Mouse (Mus musculus) kidney, embryonic 16.5 days (tissue): ENCODE results near the gene Apba1. TPM values are rescaled to one million over a fixed set of nuclear protein-coding genes. Genes with fewer than 3 reads are reported as not detected.

ENCODE experiments used
- ATAC-seq: fragments of 200-750 bp; cut with Nextera tagmentation; 2 replicates; pipeline ENCODE4 v1.8.0; 2017; ENCODE audit warnings: moderate TSS enrichment; ENCODE audit not compliant: low FRiP score, low TSS enrichment
- H3K27ac ChIP-seq: fragments of 300-500 bp; sonication (generic); 2 replicates; pipeline ENCODE4 v1.5.1; 2014; ENCODE audit warnings: low read length
- H3K27me3 ChIP-seq: fragments of 300-500 bp; sonication (generic); 2 replicates; pipeline ENCODE4 v1.6.1; 2014; ENCODE audit warnings: low read length, control low read depth, mixed read lengths; ENCODE audit not compliant: insufficient read depth
- H3K36me3 ChIP-seq: fragments of 300-500 bp; sonication (generic); 2 replicates; pipeline ENCODE4 v1.6.1; 2014; ENCODE audit warnings: low read length, control low read depth, mixed read lengths; ENCODE audit not compliant: insufficient read depth
- H3K4me1 ChIP-seq: fragments of 300-500 bp; sonication (generic); 2 replicates; pipeline ENCODE4 v1.6.1; 2014; ENCODE audit warnings: low read length, control low read depth, mixed read lengths; ENCODE audit not compliant: insufficient read depth
- H3K4me2 ChIP-seq: fragments of 300-500 bp; sonication (generic); replicated peaks from 2 replicates; pipeline ENCODE4 v1.6.1; 2014; ENCODE audit warnings: low read depth, low read length
- H3K4me3 ChIP-seq: fragments of 300-500 bp; sonication (generic); 2 replicates; pipeline ENCODE4 v1.5.1; 2014; ENCODE audit warnings: mild to moderate bottlenecking, low read length
- H3K9ac ChIP-seq: fragments of 300-500 bp; sonication (generic); replicated peaks from 2 replicates; pipeline ENCODE4 v1.6.1; 2014; ENCODE audit warnings: low read length
- H3K9me3 ChIP-seq: fragments of 300-500 bp; sonication (generic); 2 replicates; pipeline ENCODE4 v1.6.1; 2016; ENCODE audit warnings: low read length, control low read depth
- WGBS: fragments of 180-500 bp; shearing (Covaris S2); extraction: QIAGEN DNeasy Blood & Tissue Kit; methylation state at CpG from one replicate; pipeline ENCODE4 v1.1.7; 2014; 5-methylcytosine and 5-hydroxymethylcytosine counted together
- polyA plus RNA-seq: library from polyadenylated mRNA; unstranded; fragments of >200 nt; fragmentation: Nextera tagmentation; extraction: Ambion mirVana; gene quantifications from 2 replicates; pipeline ENCODE4 v1.2.1, GENCODE M21; 2015

Apba1 gene
- 0.91 and 1.1 TPM in 2 replicates for polyA plus RNA-seq

- Histone ChIP-seq H3K9me3 (no peaks in the 10 kb centered on the region), H3K36me3 (no peaks in the 10 kb centered on the region), H3K4me2 (peak within 1 kb of the TSS; percentile 88), H3K27me3 (peaks cover 11% of the 10 kb centered on the region), H3K9ac (peak within 1 kb of the TSS; percentile 78), H3K4me3 (peak within 1 kb of the TSS; percentile 76), H3K27ac (peak within 1 kb of the TSS; percentile 73), H3K4me1 (peaks cover 9% of the 10 kb centered on the region; the same call in 1 of the 2 replicates)
- under 1% methylated on average over 49 of the region's 98 CpGs for WGBS
- peak; percentile 85 for ATAC-seq
Observed at GRCm38 (mm10) chr19:23758554-23759321, at the start of gene Apba1. Apba1 (plus strand) TSS chr19:23758887.

GRCm38 (mm10) chr19:23746506-23746905, 12.2 kb upstream of the Apba1 start:
- ATAC-seq = no peak
- Histone ChIP-seq H3K36me3 (no peaks in the 10 kb centered on the region), H3K4me3 (no peak overlapping the region), H3K9me3 (no peaks in the 10 kb centered on the region), H3K4me1 (no peaks in the 10 kb centered on the region), H3K4me2 (no peak overlapping the region), H3K27me3 (no peaks in the 10 kb centered on the region), H3K9ac (no peak overlapping the region), H3K27ac (no peak overlapping the region)
- 72% methylated on average over 3 of the region's 3 CpGs for WGBS

- no peak for ATAC-seq
- H3K4me2 ChIP-seq = no peak overlapping the region; the same call in 1 of the 2 replicates
- no peaks in the 10 kb centered on the region for H3K36me3 ChIP-seq
- H3K4me1 ChIP-seq = peaks cover 9% of the 10 kb centered on the region; the same call in 1 of the 2 replicates
- H3K27me3 ChIP-seq = peaks cover 11% of the 10 kb centered on the region
- 16% methylated on average over 7 of the region's 7 CpGs for WGBS
- no peak overlapping the region for H3K27ac ChIP-seq
- no peaks in the 10 kb centered on the region for H3K9me3 ChIP-seq
- H3K9ac ChIP-seq = no peak overlapping the region
- H3K4me3 ChIP-seq = no peak overlapping the region
Observed at GRCm38 (mm10) chr19:23757011-23757410, 1.7 kb upstream of the Apba1 start.

DNA sequence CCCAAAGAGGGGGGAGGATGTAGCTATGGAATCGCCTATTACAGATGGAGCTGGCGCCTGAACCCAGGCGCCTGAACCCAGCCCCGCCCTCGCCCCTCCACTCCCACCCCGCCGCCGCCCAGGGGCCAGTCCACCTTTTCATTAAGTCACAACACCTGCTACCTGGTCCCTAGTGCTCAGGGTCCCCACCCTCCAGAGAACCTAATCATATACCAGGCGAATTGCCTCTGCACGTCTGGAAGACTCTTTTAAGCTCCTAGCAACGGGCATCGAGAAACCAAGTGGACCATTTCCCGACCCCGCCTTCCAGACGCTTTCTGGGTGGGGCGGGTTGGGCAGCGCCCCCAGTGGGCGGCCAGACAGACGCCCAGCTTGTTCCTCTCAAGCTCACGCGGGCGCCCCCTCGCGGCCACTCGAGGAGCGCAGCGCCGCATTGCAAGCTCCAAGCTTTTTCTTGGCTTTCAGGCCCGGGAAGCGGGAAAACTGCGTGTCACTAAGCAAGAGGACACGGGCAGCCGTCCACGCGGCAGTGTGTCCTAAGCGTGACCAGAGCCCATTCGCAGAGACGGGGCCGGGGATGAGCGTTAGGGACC, 630 bp upstream of the Apba1 start:
- WGBS = under 1% methylated on average over 40 of the region's 40 CpGs
- H3K4me3 ChIP-seq = peak overlapping the region; percentile 76
- peaks cover 9% of the 10 kb centered on the region; the same call in 1 of the 2 replicates for H3K4me1 ChIP-seq

GRCm38 (mm10) chr19:23759322-23759945, 747 bp downstream of the Apba1 start:
- Histone ChIP-seq H3K27me3 (peaks cover 11% of the 10 kb centered on the region), H3K36me3 (no peaks in the 10 kb centered on the region), H3K27ac (no peak overlapping the region), H3K9ac (peak overlapping the region; percentile 78), H3K4me3 (peak overlapping the region; percentile 76), H3K4me1 (peaks cover 9% of the 10 kb centered on the region; the same call in 1 of the 2 replicates), H3K9me3 (no peaks in the 10 kb centered on the region), H3K4me2 (peak overlapping the region; percentile 88)
- peak; percentile 36; the same call in 1 of the 2 replicates for ATAC-seq
- WGBS = under 1% methylated on average over 17 of the region's 17 CpGs

More for the DNA sequence above, 630 bp upstream of the Apba1 start:
- Histone ChIP-seq H3K4me2 (peak overlapping the region; percentile 88), H3K36me3 (no peaks in the 10 kb centered on the region), H3K9ac (peak overlapping the region; percentile 78), H3K27ac (peak overlapping the region; percentile 73), H3K27me3 (peaks cover 11% of the 10 kb centered on the region), H3K9me3 (no peaks in the 10 kb centered on the region)
- peak; percentile 82 for ATAC-seq

DNA sequence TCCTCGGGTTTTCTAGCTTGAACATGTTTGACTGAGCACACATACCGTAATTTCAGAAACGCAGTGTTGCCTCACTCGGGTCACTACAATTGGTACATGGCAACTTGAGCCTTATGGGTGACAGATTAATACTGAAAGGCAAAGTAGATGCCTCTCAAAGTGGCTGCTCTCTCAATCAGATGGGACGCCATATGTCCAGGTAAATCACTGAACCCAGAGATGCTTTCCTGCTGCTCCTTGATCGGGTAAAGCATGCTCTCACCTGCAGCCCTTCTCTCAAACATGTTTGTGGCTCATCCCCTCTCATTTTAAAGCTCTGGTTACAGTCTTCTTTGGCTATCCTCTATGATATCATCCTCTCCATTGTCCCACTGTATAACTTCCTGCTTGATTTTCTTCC, 4.7 kb downstream of the Apba1 start:
- no peak overlapping the region for H3K4me3 ChIP-seq
- no peak overlapping the region for H3K4me2 ChIP-seq
- H3K27ac ChIP-seq = no peak overlapping the region
- 0 out of 2 replicates have a peak, but pooled peaks cover 5% of the 10 kb centered on the region for H3K4me1 ChIP-seq
- no peaks in the 10 kb centered on the region for H3K36me3 ChIP-seq
- H3K9ac ChIP-seq = no peak overlapping the region
- WGBS = 87% methylated on average over 6 of the region's 6 CpGs
- peaks cover 8% of the 10 kb centered on the region for H3K27me3 ChIP-seq
- ATAC-seq = no peak
- H3K9me3 ChIP-seq = no peaks in the 10 kb centered on the region

GRCm38 (mm10) chr19:23764051-23764450, 5.4 kb downstream of the Apba1 start:
- Histone ChIP-seq H3K36me3 (no peaks in the 10 kb centered on the region), H3K4me1 (0 out of 2 replicates have a peak, but pooled peaks cover 5% of the 10 kb centered on the region), H3K27me3 (peaks cover 8% of the 10 kb centered on the region), H3K9me3 (no peaks in the 10 kb centered on the region), H3K27ac (no peak overlapping the region), H3K9ac (no peak overlapping the region), H3K4me3 (no peak overlapping the region), H3K4me2 (no peak overlapping the region)
- ATAC-seq = no peak
- WGBS = 69% methylated on average over 2 of the region's 2 CpGs

DNA sequence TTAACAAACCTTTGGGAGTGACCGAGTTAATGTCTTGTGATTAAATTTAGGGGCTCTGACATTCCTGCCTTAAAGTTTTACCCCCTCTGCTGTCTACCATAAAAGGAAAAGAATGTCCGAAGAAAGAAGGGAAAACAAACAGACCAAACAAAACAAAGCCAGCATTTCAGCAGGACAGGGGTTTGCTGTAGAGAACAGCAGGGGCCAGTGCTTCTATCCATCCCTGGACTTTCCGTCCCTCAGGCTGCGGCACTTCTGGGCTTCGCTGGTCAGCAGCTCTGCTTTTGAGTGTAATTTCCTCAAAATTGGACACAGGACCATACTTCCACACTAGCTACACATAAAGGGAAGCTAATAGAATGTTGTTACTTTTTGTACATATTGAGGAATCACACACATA, 10.2 kb downstream of the Apba1 start:
- H3K4me2 ChIP-seq = 0 out of 2 replicates have a peak overlapping the region, but pooled peaks have one; percentile 0

DNA sequence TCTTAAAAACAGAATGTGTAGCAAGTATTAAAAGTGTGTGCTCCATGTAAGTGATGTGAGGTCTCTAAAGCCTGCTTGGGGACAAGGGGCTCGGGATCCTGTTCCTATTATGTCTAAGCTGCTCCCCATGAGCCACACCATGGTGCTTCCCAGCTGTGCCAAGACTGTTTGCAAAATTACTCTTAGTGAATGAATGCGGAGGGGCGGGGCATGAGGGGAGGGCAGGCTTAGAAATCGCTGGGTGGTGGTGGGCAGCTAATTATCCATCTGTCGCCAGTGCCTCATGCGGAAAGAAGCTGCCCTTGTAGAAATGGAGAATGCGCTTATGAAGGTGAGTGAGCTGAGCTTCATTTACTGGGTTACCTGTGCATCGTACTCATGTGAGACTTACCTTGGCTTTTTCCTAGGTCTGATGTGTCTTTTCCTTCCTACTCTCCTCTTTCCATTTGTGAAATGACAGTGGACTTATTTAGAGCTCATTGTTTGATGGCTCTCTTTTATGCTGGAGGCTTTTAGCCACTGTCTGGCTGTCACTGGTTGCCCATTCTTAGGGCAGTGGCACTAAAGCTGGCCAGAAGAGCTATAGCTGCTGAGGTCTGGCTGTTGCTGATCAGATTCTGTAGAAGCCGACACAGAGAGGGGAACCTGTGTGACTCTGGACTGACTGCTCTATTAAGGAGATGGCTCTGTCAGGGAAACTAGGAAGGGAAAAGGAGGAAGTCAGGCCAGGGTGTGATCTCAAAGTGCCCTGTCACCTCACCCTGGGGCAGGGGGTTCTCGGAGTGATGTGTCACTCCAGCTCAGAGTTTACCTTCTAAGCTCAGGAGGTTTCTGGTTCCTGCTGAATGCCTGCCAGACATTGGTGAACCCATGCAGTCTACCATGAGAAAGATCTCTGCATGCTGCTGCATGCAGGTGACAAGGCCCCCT, 12.1 kb downstream of the Apba1 start:
- Histone ChIP-seq H3K4me3 (no peak overlapping the region), H3K27me3 (no peaks in the 10 kb centered on the region), H3K4me2 (no peak overlapping the region), H3K9me3 (no peaks in the 10 kb centered on the region), H3K27ac (no peak overlapping the region), H3K9ac (no peak overlapping the region), H3K4me1 (no peaks in the 10 kb centered on the region), H3K36me3 (no peaks in the 10 kb centered on the region)
- 61% methylated on average over 10 of the region's 10 CpGs for WGBS
- ATAC-seq = no peak

More for the DNA sequence above, 10.2 kb downstream of the Apba1 start:
- peak overlapping the region; percentile 17; the same call in 1 of the 2 replicates for H3K27ac ChIP-seq
- 39% methylated on average over 5 of the region's 5 CpGs for WGBS
- H3K36me3 ChIP-seq = no peaks in the 10 kb centered on the region
- no peaks in the 10 kb centered on the region for H3K9me3 ChIP-seq
- no peaks in the 10 kb centered on the region for H3K4me1 ChIP-seq
- no peak overlapping the region for H3K9ac ChIP-seq
- H3K4me3 ChIP-seq = no peak overlapping the region
- no peaks in the 10 kb centered on the region for H3K27me3 ChIP-seq
- peak; percentile 63; the same call in 1 of the 2 replicates for ATAC-seq
